Mouse (Mus musculus): ENCODE results near the gene Fnbp1l. TPM values are rescaled to one million over a fixed set of nuclear protein-coding genes. Genes with fewer than 3 reads are reported as not detected.

Gene Fnbp1l
- under 1 TPM; 0.12 to 0.54 TPM for polyA plus RNA-seq (2017; shearing (Covaris generic))

DNA sequence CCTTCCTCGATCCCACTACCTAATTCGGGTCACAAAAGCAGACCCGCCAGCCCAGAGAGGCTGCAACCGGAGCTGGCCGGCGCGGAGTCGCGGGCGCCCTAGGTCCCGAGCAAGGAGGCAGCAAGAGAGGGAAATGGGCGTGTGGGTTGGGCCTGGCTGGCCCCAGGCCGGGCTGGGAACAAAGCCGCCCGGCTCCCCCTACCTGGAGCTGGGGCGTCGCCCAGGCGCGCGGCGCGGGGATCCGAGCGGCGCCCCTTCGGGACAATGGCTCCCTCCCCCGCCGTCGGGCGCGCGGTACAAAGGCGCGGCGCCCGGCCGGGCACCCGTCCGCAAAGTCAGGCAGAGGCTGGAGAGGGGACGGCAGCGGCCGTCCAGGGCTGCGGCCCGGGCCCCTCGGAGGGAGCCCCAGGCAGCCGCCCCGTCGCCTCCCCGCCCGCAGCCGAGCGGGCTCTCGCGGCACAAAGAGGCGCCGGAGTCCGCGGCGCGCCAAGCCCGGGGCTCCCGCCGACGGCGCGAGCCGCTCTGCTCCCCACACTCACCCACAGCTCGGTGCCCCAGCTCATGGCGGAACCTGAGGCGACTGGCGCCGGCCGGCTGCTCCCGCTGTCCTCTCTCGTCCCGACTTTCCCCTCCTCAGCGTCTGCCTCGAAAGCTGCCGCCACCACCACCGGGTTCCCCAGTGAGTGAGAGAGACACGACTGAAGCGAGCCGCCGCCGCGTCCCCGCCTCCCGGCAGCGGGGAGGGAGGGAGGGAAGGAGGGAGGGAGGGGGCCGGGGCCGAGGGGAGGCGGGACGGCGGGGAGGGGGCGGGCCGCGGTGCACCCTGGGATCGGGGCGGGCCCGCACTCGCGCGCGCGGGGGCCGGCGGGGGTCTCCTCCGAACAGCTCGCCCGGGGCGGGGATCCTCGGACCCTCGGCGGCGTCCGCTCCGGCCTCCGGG is at the start of gene Fnbp1l:
Gene Fnbp1l, minus strand, starts transcription at position 725 of the 940 bp plus-strand sequence.

Other genes starting within 250 kb of the Fnbp1l start
- under 1 TPM in 1 of 2 experiments, not detected in 1; 0.66 TPM for gene Pde5a, start 109.2 kb upstream of the Fnbp1l start, polyA plus RNA-seq (2017; shearing (Covaris generic))